Mouse (Mus musculus): ENCODE measurements around the gene Chrm3.

- TF ChIP-seq TCF12 (IDR thresholded peaks at IDR 0.05; ENCODE audit: insufficient read depth, poor library complexity, severe bottlenecking) = no peak
- no peak for TF ChIP-seq POLR2A (IDR thresholded peaks at IDR 0.05; ENCODE audit: insufficient read length, low read depth)
- TF ChIP-seq MYOD1 (IDR thresholded peaks at IDR 0.05; ENCODE audit: control insufficient read depth in 1 of 3, insufficient read length in 2 of 3, low read depth in 2 of 3) = no peak
- no peak for TF ChIP-seq E2F4 (IDR thresholded peaks at IDR 0.05; ENCODE audit: insufficient read depth)
- TF ChIP-seq REST (IDR thresholded peaks at IDR 0.05; ENCODE audit: insufficient read depth, insufficient read length) = no peak
Observed at GRCm38 (mm10) chr13:10251499-10252179, 109.0 kb downstream of the Chrm3 start.

All from myocyte (in vitro differentiated cells).